Mouse (Mus musculus): ENCODE data around the gene Bpnt1. TPM values are rescaled to one million over a fixed set of nuclear protein-coding genes. Genes with fewer than 3 reads are reported as not detected.
A peak's percentile ranks its signal among the peaks of the same experiment; 100 is the strongest.

The Bpnt1 gene
- 30.4 and 32.3 TPM in 2 replicates for polyA plus RNA-seq (2015; fragmentation: Nextera tagmentation; extraction: Ambion mirVana)

GRCm38 (mm10) chr1:185331983-185332430 lies at the start of gene Bpnt1:
Bpnt1 (plus strand) TSS chr1:185332149.
- under 1% methylated on average over 32 of the region's 32 CpGs for WGBS
- H3K4me3 ChIP-seq: peak within 1 kb of the TSS; percentile 68
- peaks cover 24% of the 10 kb centered on the region for H3K4me1 ChIP-seq
- peak within 1 kb of the TSS; percentile 70 for H3K4me2 ChIP-seq
- peak; percentile 90 for ATAC-seq (ENCODE audit: borderline replicate concordance, extremely low read depth, low FRiP score, low TSS enrichment)
- H3K36me3 ChIP-seq: 0 out of 2 replicates have a peak, but pooled peaks cover 2% of the 10 kb centered on the region
- H3K9me3 ChIP-seq: no peaks in the 10 kb centered on the region
- H3K27me3 ChIP-seq: no peaks in the 10 kb centered on the region
- peak within 1 kb of the TSS; percentile 82 for H3K9ac ChIP-seq
- peak within 1 kb of the TSS; percentile 83 for H3K27ac ChIP-seq

- no peak overlapping the region for H3K9ac ChIP-seq
- no peak overlapping the region for H3K4me3 ChIP-seq
- peaks cover 72% of the 10 kb centered on the region for H3K36me3 ChIP-seq
- 82% methylated on average over 11 of the region's 11 CpGs for WGBS
- no peaks in the 10 kb centered on the region for H3K27me3 ChIP-seq
- H3K4me2 ChIP-seq: no peak overlapping the region
- peaks cover 11% of the 10 kb centered on the region for H3K4me1 ChIP-seq
- no peak for ATAC-seq (ENCODE audit: borderline replicate concordance, extremely low read depth, low FRiP score, low TSS enrichment)
- no peaks in the 10 kb centered on the region for H3K9me3 ChIP-seq
- no peak overlapping the region for H3K27ac ChIP-seq
Measured at GRCm38 (mm10) chr1:185282846-185283245, 49.1 kb upstream of the Bpnt1 start.

DNA sequence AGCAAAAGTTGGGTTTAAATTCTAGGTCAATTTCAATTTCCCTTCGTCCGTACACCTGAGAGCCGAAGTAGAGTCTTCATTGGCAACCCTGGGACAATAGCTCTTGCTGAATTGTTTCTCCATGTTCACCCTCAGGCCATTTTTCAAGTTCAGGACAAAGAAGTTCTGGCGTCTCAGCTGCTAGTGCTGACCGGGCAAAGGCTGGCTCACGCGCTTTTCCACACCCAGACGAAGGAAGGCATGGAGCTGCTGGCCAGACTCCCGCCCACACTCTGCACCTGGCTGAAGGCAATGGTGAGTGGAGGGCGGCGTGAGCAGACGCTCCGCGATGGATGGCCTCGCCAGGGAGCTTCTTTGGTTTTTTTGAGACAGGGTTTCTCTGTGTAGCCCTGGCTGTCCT lies 48.7 kb upstream of the Bpnt1 start:
- Histone ChIP-seq H3K27ac (no peak overlapping the region), H3K9me3 (no peaks in the 10 kb centered on the region), H3K27me3 (no peaks in the 10 kb centered on the region), H3K9ac (no peak overlapping the region), H3K4me1 (peaks cover 11% of the 10 kb centered on the region), H3K4me3 (no peak overlapping the region), H3K36me3 (peaks cover 72% of the 10 kb centered on the region), H3K4me2 (no peak overlapping the region)
- ATAC-seq (ENCODE audit: borderline replicate concordance, extremely low read depth, low FRiP score, low TSS enrichment): no peak
- 95% methylated on average over 15 of the region's 15 CpGs for WGBS

DNA sequence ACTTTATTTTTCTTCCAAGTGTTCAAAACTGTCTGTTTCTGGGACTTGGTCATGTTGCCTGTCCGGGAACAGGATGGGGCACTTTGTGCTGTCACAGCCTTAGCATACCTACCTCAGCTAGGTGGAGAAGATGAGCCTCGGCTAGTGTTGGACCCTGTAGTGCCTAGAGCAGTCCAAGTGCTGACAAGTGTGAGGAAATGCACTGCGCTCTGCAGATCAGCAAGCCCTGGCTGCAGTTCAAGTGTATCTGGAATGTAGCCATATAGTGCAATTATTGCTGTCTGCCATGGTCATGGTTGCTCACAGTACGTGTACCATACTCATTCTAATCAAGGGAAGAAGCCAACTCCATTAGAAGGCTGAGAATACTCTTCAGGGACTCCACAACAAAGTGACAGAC lies 47.2 kb upstream of the Bpnt1 start:
- Histone ChIP-seq H3K4me1 (peaks cover 11% of the 10 kb centered on the region), H3K4me3 (no peak overlapping the region), H3K36me3 (peaks cover 59% of the 10 kb centered on the region), H3K27me3 (no peaks in the 10 kb centered on the region), H3K9ac (no peak overlapping the region), H3K4me2 (no peak overlapping the region), H3K9me3 (no peaks in the 10 kb centered on the region), H3K27ac (0 out of 2 replicates have a peak overlapping the region, but pooled peaks have one; percentile 17)
- ATAC-seq (ENCODE audit: borderline replicate concordance, extremely low read depth, low FRiP score, low TSS enrichment): peak; percentile 81
- 36% methylated on average over 4 of the region's 4 CpGs for WGBS

DNA sequence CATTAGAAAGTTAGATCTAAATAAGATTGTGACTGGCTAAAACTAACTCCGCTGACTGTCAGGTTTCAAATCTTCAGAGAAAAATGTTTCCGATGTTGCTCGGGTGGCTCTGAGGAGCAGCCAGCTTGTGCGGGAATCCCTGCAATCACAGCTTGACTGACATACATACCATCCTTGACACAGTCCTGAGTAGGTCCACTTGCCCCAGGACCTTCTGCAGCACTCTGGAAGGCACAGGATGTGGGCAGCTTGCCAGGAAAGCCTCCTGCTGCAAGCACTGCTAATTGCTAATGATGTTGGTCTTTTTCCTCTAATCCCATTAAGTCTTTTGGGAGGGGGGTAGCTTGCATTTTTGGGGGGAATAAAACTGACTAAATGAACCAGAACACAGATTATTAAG lies 46.8 kb upstream of the Bpnt1 start:
- no peak overlapping the region for H3K4me3 ChIP-seq
- 62% methylated on average over 4 of the region's 4 CpGs for WGBS
- H3K9ac ChIP-seq: no peak overlapping the region
- H3K36me3 ChIP-seq: peaks cover 56% of the 10 kb centered on the region
- H3K27ac ChIP-seq: 0 out of 2 replicates have a peak overlapping the region, but pooled peaks have one; percentile 17
- no peak overlapping the region for H3K4me2 ChIP-seq
- H3K9me3 ChIP-seq: no peaks in the 10 kb centered on the region
- ATAC-seq (ENCODE audit: borderline replicate concordance, extremely low read depth, low FRiP score, low TSS enrichment): peak; percentile 53; the same call in 1 of the 2 replicates
- H3K4me1 ChIP-seq: peaks cover 11% of the 10 kb centered on the region
- H3K27me3 ChIP-seq: no peaks in the 10 kb centered on the region

DNA sequence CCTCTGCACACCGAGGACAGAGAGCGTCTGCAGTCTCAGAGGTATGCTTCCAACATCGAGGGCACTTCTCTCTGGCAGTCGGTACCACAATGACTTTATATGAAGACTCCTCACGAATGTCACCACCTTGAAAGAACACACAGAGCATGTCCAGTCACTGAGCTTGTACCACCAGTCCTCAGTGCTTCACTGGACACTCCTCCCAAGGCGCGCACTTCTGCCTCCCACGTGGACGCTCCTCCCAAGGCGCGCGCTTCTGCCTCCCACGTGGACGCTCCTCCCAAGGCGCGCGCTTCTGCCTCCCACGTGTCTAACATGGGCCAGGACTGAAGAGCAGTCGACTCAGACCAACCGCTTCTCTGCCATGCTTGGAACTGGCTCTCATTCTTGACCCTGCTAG lies 44.9 kb upstream of the Bpnt1 start:
- no peak overlapping the region for H3K4me2 ChIP-seq
- H3K4me3 ChIP-seq: no peak overlapping the region
- no peak for ATAC-seq (ENCODE audit: borderline replicate concordance, extremely low read depth, low FRiP score, low TSS enrichment)
- H3K27ac ChIP-seq: no peak overlapping the region
- no peak overlapping the region for H3K9ac ChIP-seq
- H3K4me1 ChIP-seq: peaks cover 11% of the 10 kb centered on the region
- H3K36me3 ChIP-seq: peaks cover 62% of the 10 kb centered on the region
- H3K9me3 ChIP-seq: no peaks in the 10 kb centered on the region
- WGBS: 90% methylated on average over 20 of the region's 20 CpGs
- no peaks in the 10 kb centered on the region for H3K27me3 ChIP-seq

- 62% methylated on average over 5 of the region's 5 CpGs for WGBS
- no peak for ATAC-seq (ENCODE audit: borderline replicate concordance, extremely low read depth, low FRiP score, low TSS enrichment)
- H3K36me3 ChIP-seq: peaks cover 66% of the 10 kb centered on the region
- H3K9ac ChIP-seq: no peak overlapping the region
- H3K4me3 ChIP-seq: no peak overlapping the region
- no peaks in the 10 kb centered on the region for H3K9me3 ChIP-seq
- H3K27me3 ChIP-seq: no peaks in the 10 kb centered on the region
- no peak overlapping the region for H3K27ac ChIP-seq
- H3K4me2 ChIP-seq: no peak overlapping the region
- H3K4me1 ChIP-seq: peaks cover 10% of the 10 kb centered on the region
Measured at GRCm38 (mm10) chr1:185289231-185289630, 42.7 kb upstream of the Bpnt1 start.

DNA sequence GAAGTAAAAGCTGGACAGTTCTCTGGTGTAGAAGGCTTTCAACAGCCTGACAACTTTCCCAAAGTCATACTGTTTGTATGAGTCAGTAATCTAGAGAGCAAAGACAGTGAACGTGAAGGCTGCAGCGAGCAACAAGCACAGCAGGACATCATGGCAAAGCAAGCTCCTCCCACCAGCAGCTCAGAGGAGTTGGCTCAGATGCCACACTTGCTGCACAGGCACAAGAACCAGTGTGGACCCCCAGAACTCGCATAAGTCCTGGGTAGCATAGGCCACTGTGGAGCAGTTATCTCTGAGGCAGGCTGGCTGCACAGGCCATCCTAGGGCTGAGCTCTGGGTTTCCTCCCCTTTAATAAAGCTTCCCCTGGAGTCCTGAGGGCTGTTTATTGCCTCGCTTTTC lies 40.6 kb upstream of the Bpnt1 start:
- Histone ChIP-seq H3K4me1 (no peaks in the 10 kb centered on the region), H3K4me2 (no peak overlapping the region), H3K4me3 (no peak overlapping the region), H3K9me3 (no peaks in the 10 kb centered on the region), H3K36me3 (peaks cover 71% of the 10 kb centered on the region), H3K9ac (no peak overlapping the region), H3K27me3 (no peaks in the 10 kb centered on the region), H3K27ac (no peak overlapping the region)
- 80% methylated on average over 4 of the region's 4 CpGs for WGBS
- no peak for ATAC-seq (ENCODE audit: borderline replicate concordance, extremely low read depth, low FRiP score, low TSS enrichment)

GRCm38 (mm10) chr1:185292646-185293360 lies 39.1 kb upstream of the Bpnt1 start:
- ATAC-seq (ENCODE audit: borderline replicate concordance, extremely low read depth, low FRiP score, low TSS enrichment): no peak
- no peak overlapping the region for H3K27ac ChIP-seq
- H3K4me3 ChIP-seq: no peak overlapping the region
- 90% methylated on average over 10 of the region's 10 CpGs for WGBS
- no peaks in the 10 kb centered on the region for H3K27me3 ChIP-seq
- H3K9ac ChIP-seq: no peak overlapping the region
- H3K36me3 ChIP-seq: peaks cover 71% of the 10 kb centered on the region
- H3K9me3 ChIP-seq: no peaks in the 10 kb centered on the region
- no peaks in the 10 kb centered on the region for H3K4me1 ChIP-seq
- H3K4me2 ChIP-seq: no peak overlapping the region

DNA sequence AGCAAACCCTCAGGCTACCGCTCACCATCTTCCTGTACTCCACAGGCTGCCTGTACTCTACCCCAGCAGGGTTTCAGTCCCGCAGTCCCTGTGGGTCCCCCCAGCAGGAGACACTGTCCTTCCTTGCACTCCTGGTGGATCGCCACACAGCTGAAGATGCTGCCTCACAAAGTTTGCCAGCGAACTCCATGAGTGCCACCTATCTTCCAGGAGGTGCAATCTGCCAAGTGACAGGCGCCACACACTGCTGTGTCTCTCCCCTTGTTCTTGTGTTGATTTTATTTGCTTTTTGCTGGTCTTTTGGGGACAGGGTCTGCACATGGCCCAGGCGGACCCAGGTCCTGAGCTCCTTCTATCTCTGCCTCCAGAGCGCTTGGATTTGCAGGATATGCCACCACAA lies 35.1 kb upstream of the Bpnt1 start:
- no peak overlapping the region for H3K9ac ChIP-seq
- WGBS: 93% methylated on average over 7 of the region's 7 CpGs
- H3K27me3 ChIP-seq: no peaks in the 10 kb centered on the region
- H3K27ac ChIP-seq: no peak overlapping the region
- no peaks in the 10 kb centered on the region for H3K4me1 ChIP-seq
- H3K9me3 ChIP-seq: no peaks in the 10 kb centered on the region
- H3K4me3 ChIP-seq: no peak overlapping the region
- no peak overlapping the region for H3K4me2 ChIP-seq
- no peak for ATAC-seq (ENCODE audit: borderline replicate concordance, extremely low read depth, low FRiP score, low TSS enrichment)
- H3K36me3 ChIP-seq: peaks cover 61% of the 10 kb centered on the region

DNA sequence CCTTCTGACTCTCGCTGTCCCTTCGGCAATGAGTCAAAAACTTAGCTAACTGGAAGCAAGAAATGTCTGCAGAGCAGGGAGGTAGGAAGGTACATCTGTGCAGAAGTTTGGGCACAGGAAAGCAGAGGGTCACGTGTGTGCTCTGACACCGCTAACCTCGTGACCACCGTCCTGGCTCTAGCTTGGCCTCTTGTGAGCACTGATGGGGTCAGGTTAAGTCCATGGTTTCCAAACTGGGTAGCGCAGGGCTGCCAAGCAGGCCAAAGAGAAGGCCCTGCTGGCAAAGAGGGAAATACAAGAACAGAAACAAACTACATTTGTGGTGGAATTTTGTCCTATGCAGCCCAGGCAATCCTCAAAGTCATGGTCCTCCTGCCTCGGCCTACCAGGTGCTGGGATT lies 33.5 kb upstream of the Bpnt1 start:
- Histone ChIP-seq H3K4me2 (no peak overlapping the region), H3K27me3 (no peaks in the 10 kb centered on the region), H3K36me3 (peaks cover 54% of the 10 kb centered on the region), H3K9ac (no peak overlapping the region), H3K4me3 (no peak overlapping the region), H3K27ac (no peak overlapping the region), H3K4me1 (no peaks in the 10 kb centered on the region), H3K9me3 (no peaks in the 10 kb centered on the region)
- ATAC-seq (ENCODE audit: borderline replicate concordance, extremely low read depth, low FRiP score, low TSS enrichment): no peak
- WGBS: 95% methylated on average over 8 of the region's 8 CpGs

GRCm38 (mm10) chr1:185302816-185303215 lies 29.1 kb upstream of the Bpnt1 start:
- peaks cover 35% of the 10 kb centered on the region for H3K36me3 ChIP-seq
- WGBS: 93% methylated on average over 6 of the region's 6 CpGs

More at GRCm38 (mm10) chr1:185302816-185303215, 29.1 kb upstream of the Bpnt1 start:
- Histone ChIP-seq H3K4me3 (no peak overlapping the region), H3K9ac (no peak overlapping the region), H3K4me2 (no peak overlapping the region), H3K9me3 (no peaks in the 10 kb centered on the region), H3K4me1 (no peaks in the 10 kb centered on the region), H3K27me3 (no peaks in the 10 kb centered on the region), H3K27ac (no peak overlapping the region)
- no peak for ATAC-seq (ENCODE audit: borderline replicate concordance, extremely low read depth, low FRiP score, low TSS enrichment)
